Mouse (Mus musculus) brain, embryonic 14.5 days (tissue): ENCODE measurements at regions not wholly inside any gene's neighbourhood (a gene's known extent, or its start where the extent isn't known, plus 50 kb on each side); places are given as distances from the start of the nearest gene placed in this dataset.

Experiments used
- DNase-seq: peaks from one replicate; pipeline ENCODE4 v3.0.0-alpha.2; 2011; ENCODE audit warnings: low read depth
- CTCF ChIP-seq: fragments of 200-500 bp; IDR thresholded peaks from 2 replicates; pipeline ENCODE4 v1.5.1; 2012; ENCODE audit warnings: inconsistent platforms, mild to moderate bottlenecking, moderate library complexity, borderline replicate concordance; ENCODE audit not compliant: insufficient read depth, insufficient read length; ENCODE audit errors: extremely low read depth
- POLR2A ChIP-seq: fragments of 200-500 bp; IDR thresholded peaks from 2 replicates; pipeline ENCODE4 v1.6.1; 2012; ENCODE audit warnings: mild to moderate bottlenecking, inconsistent platforms, borderline replicate concordance; ENCODE audit not compliant: poor library complexity, insufficient read depth, insufficient read length, severe bottlenecking; ENCODE audit errors: extremely low read depth

DNA sequence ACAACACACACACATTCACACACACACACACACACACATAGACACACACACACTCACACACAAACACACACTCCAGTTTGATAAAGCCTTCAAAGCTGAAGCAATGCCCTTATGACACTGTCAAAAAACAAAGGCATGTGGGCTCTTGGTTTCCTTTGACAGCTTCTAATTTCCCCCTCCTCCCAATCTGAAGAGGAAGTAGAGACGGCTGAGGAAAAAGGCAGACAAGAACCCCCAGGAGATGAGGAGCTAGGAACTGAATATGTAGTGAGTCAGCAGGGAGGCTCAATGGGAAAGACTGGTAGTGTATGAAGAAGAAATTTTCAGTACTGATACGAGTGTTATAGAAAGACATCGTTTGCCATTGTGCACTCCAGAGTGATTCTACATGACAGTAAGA is 130.4 kb upstream of the Cpeb2 start:
- TF ChIP-seq POLR2A: no peak
- TF ChIP-seq CTCF: no peak
- DNase-seq: no peak

DNA sequence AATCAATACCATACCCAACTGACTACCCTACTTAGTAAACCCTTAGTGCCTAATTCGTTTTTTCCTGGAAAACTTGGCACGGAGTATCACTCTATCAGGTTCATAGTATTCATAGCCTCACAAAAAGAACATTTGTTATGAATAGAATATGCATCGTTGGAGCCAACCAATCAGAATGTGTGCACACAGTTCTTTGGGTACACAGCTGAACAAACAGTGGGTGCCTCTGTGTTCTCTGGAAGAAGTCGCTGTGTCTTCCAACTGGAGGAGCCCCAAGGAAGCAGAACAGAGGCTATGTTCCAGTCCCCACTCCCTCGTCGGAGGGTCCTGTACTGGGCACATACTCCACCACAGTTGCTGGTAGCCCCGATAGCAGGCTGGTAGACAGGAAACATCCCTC is 129.2 kb upstream of the Cpeb2 start:
- DNase-seq: peak; percentile 30
- TF ChIP-seq CTCF: no peak
- no peak for TF ChIP-seq POLR2A

DNA sequence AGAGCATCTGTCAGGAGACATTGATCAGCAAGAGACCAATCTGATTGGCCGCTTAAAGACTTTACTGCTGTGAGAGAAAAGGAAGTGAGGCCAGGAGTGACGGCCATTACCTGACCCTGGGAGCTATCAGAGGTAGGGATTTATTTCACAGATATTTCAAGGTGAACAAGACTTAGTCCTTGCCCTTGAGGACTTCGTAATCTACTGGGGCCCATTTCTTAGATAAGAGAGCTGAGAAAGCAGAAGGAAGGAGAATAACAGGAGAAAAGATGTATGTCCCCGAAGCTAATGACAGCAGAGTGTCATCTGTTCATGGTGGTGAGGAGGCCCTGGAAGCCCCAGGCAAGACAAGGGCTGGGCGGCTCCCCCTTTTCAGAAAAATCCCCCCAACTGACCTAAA is 127.4 kb upstream of the Cpeb2 start:
- no peak for DNase-seq
- no peak for TF ChIP-seq POLR2A
- TF ChIP-seq CTCF: no peak

DNA sequence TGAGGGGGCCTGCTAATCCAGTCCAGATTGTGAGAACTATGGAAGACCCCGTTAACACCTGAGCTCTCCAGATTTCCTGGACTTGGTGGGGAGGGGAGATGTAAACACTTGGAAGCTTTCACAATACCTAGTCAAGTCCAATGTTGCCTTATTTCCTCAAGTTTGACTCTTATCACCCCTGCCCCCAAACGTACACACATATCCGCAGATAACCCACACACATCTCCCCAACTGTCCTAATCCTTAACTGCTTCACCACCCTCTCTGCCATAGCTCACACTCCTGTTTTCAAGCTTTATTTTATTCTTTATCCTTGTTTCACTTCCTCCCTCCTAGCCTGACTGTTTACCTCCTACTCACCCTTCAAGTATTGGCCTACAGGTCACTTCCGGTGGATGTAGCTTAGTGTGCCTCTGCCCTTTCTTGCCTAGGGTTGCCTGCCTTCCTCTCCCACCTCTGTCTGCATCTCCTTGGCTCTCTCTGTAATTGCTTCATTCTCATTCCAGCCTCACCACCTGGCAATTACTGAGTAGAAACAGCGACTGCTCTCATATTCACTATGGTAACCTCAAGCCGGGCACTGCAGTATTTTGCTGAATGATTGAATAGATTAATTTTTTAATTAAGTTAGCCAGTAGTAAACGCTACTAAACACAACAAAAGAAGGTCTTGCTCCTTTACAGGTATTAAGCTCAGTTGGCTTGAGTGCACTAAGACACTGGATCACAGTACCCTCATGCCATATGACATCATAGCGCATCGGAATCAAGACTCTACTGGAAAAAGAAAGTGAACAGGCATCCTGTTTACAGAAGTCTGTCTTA is 125.3 kb upstream of the Cpeb2 start:
- DNase-seq: peak; percentile 69

DNA sequence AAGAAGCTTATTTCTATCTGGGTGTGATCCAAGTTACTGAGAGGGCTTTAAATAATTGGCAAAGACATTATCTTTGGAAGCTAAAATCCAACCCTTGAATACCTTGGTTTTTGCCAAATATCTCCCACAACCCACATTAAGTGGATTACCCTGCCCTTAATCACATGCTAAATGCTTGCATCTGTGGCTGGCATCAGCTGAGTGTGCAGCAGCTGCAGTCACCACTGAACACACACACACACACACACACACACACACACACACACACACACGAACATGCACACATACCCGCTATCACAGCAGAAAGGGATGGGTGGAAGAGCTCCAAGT is 124.7 kb upstream of the Cpeb2 start:
- peak; percentile 75 for DNase-seq
- TF ChIP-seq CTCF: no peak
- no peak for TF ChIP-seq POLR2A

More for the DNA sequence above, 125.3 kb upstream of the Cpeb2 start:
- TF ChIP-seq POLR2A: no peak
- no peak for TF ChIP-seq CTCF

DNA sequence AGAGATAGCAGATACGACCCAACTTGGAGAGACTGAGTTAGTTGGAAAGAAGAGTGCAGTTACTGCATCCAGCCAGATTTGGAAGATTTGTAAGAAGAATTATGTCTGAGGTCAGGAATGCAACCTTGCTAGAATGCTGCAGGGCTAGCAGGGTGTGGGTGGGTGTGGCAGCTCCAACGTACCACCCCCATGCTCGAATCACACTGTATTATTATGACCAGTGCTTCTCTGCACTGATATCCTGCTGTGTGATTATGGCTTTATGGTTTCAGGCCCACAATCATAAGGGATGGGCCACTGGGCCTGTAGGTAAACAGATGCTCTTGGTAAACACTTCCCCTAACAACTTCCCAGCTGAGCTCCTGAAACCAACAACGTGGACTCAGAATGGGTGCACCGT is 122.8 kb upstream of the Cpeb2 start:
- TF ChIP-seq CTCF (no peak), POLR2A (no peak)

DNA sequence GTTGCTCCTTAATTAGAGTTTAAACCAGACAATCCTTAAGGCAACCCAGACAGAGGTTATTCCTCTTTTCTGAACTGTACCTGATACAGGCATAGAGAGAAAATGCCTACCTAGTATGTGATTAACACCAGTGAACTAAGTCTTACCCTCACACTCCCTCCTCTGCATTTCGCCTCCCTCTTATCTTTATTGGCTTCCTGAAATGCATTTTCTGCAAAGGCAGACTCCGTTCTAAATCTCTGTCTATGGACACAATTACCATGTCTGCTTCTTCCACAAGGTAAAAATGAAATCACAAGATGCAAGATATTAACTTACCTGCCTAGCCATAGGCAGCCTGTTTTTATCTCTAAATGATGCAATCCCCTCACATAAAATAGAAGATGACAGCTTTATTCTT is 121.2 kb upstream of the Cpeb2 start:
- no peak for TF ChIP-seq CTCF
- TF ChIP-seq POLR2A: no peak
- DNase-seq: no peak

More for the DNA sequence above, 122.8 kb upstream of the Cpeb2 start:
- no peak for DNase-seq

DNA sequence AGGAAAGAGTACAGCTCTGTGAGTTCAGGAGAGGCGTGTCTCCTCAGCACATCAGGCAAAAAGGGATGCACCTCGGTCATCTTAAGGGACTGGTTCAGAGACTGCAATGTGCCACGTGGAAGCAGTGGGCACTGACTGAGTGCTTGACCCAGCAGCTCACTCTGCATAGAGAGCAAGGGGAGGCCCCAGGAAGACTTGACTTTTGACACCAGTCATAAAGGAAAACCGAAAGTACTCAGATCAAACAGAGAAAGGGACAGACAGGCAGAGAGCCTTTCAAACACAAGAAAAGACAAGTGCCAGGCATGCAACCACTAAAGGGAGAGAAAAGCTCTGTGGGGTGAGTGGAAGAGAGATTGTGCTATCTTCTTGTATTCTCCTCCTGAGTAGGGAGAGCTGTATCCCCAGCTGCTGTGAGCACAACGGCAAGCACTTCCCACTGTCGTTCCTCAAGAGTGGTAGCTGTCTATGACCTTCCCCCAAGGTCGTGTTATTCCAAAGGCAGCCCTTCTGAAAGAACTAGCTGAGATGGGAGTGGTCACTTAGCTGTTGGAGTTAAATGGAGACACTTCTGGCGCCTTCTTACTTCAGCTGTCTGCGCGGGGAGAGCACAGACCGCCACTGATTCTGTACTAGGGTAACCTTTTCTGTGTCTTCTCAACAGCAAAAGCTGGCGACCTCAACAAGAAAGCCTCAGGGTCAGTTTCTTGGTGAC is 119.4 kb upstream of the Cpeb2 start:
- no peak for TF ChIP-seq POLR2A
- no peak for TF ChIP-seq CTCF
- DNase-seq: no peak

DNA sequence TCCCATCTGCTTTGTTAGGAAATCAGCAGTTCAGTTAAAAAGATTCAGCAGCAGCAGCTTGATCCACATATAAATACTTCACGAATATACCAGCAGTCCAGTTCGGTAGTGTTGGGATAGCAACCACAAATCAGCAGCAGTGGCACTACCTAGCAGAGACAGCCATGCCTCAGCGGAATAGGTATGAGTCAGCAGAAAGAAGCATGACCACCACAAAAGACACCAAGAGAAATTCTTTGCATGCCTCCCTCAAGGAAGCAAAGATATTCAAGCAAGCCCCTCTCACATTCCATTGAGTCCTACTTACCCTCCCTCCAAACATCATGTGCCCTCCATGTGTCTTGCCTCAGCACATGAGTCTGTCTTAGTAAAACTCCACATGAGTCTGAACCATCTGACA is 117.5 kb upstream of the Cpeb2 start:
- TF ChIP-seq POLR2A: no peak

DNA sequence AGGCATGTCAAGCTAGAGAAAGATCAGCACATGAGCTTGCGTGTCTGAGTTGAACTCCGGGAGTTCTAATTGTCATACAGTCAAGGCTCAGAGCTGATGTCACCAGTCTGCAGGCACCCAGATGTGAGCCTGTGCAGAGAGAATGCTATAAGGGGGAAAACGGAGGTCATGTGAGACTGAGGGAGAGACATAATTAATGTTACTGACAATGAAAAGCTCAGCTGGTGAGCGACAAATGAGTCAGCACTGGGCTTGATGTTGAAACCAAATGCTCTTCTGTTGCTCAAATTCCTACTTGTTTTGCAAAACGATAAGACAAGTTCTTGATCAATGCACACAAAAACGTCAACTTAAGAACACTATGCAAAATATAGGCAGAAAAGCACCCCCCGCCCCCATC is 116.1 kb upstream of the Cpeb2 start:
- no peak for TF ChIP-seq CTCF
- no peak for TF ChIP-seq POLR2A
- peak; percentile 20 for DNase-seq

More for the DNA sequence above, 117.5 kb upstream of the Cpeb2 start:
- DNase-seq: no peak

DNA sequence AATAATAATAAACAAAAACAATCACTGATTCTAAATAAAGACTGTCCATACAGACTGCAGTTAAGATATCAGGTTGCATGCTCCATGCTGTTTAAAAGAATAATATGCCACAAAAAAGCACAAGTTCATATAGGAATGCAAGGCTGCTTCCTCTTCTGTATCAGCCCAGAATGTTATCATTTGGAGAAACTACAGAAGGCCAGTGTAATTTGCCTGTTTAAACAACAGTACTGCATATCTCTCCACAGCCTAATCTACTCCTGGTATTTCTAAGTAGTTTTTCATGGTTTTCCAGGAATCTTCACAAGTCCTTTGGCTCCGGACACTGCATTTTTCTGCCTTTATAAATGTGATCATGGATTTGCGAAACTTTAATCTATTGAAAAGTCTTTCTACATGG is 111.9 kb upstream of the Cpeb2 start:
- DNase-seq: no peak
- TF ChIP-seq CTCF: no peak
- no peak for TF ChIP-seq POLR2A

DNA sequence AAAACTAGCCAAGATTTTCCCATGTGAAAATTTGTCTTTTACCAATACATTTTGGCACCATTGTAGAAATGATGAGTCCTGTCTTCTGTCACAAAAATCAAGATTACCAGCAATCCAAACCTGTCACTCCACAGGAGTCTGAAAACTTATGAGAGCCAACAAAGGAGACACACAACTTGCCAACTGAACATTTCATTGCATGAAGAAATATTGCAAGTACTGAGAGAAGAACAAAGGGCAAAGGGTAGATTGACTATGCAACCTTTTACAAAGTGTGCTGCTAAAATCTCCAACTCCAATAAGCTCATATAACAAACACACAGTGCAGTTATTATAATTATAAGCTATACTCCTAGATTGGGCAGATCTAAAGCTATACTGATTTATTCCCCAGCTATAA is 108.7 kb upstream of the Cpeb2 start:
- no peak for TF ChIP-seq CTCF
- no peak for TF ChIP-seq POLR2A

More for the DNA sequence above, 108.7 kb upstream of the Cpeb2 start:
- DNase-seq: no peak
